Mouse (Mus musculus) liver, embryonic 12.5 days (tissue): ENCODE results near the gene Mthfsd. TPM values are rescaled to one million over a fixed set of nuclear protein-coding genes. Genes with fewer than 3 reads are reported as not detected.

Experiments
- ATAC-seq: fragments of 200-750 bp; cut with Nextera tagmentation; 2 replicates; pipeline ENCODE4 v1.8.0; 2017; ENCODE audit warnings: moderate number of reproducible peaks, mild to moderate bottlenecking, moderate library complexity
- H3K27ac ChIP-seq: fragments of 300-500 bp; sonication (generic); 2 replicates; pipeline ENCODE4 v1.5.1; 2016; ENCODE audit warnings: mild to moderate bottlenecking
- H3K27me3 ChIP-seq: fragments of 300-500 bp; sonication (generic); replicated peaks from 2 replicates; pipeline ENCODE4 v1.6.1; 2016; ENCODE audit warnings: mild to moderate bottlenecking, moderate library complexity
- H3K36me3 ChIP-seq: fragments of 300-500 bp; sonication (generic); 2 replicates; pipeline ENCODE4 v1.6.1; 2016; ENCODE audit warnings: mild to moderate bottlenecking, moderate library complexity
- H3K4me1 ChIP-seq: fragments of 300-500 bp; sonication (generic); 2 replicates; pipeline ENCODE4 v1.6.1; 2016
- H3K4me2 ChIP-seq: fragments of 300-500 bp; sonication (generic); 2 replicates; pipeline ENCODE4 v1.6.1; 2016; ENCODE audit warnings: mild to moderate bottlenecking, moderate library complexity
- H3K4me3 ChIP-seq: fragments of 300-500 bp; sonication (generic); 2 replicates; pipeline ENCODE4 v1.5.1; 2016; ENCODE audit warnings: mild to moderate bottlenecking, moderate library complexity
- H3K9ac ChIP-seq: fragments of 300-500 bp; sonication (generic); 2 replicates; pipeline ENCODE4 v1.6.1; 2016; ENCODE audit warnings: mild to moderate bottlenecking, moderate library complexity
- H3K9me3 ChIP-seq: fragments of 300-500 bp; sonication (generic); replicated peaks from 2 replicates; pipeline ENCODE4 v1.6.1; 2016; ENCODE audit warnings: mild to moderate bottlenecking, moderate library complexity
- WGBS: fragments of 180-500 bp; shearing (Covaris S2); methylation state at CpG from one replicate; pipeline ENCODE4 v1.1.7; 2016; ENCODE audit not compliant: insufficient replicate concordance; 5-methylcytosine and 5-hydroxymethylcytosine counted together
- polyA plus RNA-seq: library from polyadenylated mRNA; unstranded; fragments of >200 nt; fragmentation: Nextera tagmentation; extraction: Ambion mirVana; gene quantifications from 2 replicates; pipeline ENCODE4 v1.2.1, GENCODE M21; 2016

The Mthfsd gene
- polyA plus RNA-seq, 1 experiment from 2014 or later, result 32.4 TPM

DNA sequence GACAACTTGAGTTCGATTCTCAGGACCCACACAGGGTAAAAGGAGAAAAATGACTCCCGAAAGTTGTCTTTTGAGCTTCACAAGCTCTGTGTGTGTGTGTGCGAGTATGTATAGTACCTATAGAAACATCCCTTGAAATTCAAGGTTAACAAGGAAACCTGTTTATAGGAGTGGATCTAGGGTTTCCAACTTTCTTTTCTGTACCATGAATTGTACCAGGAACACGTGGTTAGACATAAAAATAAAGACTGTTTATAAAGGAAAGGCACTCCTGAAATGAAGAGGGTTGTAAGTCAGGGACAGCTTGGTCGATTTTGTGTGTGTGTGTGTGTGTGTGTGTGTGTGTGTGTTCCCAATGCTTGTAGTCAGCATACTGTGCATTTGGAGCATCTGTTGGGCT is 465 bp upstream of the Mthfsd start:
- ATAC-seq, result no peak
- H3K27ac ChIP-seq, result 0 out of 2 replicates have a peak overlapping the region, but pooled peaks have one; percentile 18
- H3K4me1 ChIP-seq, result peaks cover 23% of the 10 kb centered on the region
- H3K36me3 ChIP-seq, result peaks cover 26% of the 10 kb centered on the region
- H3K9ac ChIP-seq, result peak overlapping the region; percentile 82
- WGBS, result 13% methylated on average over 5 of the region's 5 CpGs
- no peaks in the 10 kb centered on the region for H3K9me3 ChIP-seq
- peaks cover 42% of the 10 kb centered on the region for H3K27me3 ChIP-seq
- H3K4me2 ChIP-seq, result peak overlapping the region; percentile 87
- peak overlapping the region; percentile 85 for H3K4me3 ChIP-seq

DNA sequence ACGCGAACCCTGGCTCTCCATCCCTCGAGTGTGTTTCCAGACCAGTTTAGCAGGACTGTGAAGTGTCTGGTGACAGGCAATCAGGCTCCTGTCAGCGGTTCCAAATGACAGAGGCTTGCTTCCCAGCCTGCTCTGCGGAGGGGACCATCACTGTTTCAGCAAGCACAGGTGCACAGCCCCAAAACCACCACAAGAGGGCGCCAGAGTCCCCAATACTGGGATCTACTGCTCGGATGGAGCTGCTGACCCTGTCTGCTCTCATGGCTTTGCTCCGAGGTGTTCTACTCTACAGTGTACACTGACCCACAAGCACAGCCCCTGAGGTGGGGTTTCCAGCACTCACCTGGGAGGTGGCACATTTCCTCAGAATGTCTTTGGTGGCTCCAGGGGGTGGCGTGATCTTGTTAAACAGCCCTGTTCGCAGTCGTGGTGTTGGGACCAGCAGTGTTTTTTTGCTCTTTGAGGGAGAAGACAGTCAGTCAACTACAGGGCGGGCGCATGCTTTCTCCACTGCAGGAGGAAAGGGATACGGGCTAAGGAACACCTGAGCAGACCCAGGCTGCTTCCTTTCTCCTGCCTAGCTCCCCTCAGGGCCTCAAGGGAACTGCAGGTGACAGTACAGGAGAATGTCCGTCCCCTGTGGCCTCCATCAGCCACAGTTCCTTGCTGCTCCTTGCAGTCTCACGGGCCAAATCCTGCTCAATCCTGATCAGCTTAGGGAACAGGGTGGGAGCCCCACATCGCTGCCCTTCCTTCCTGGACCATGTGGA is 4.0 kb downstream of the Mthfsd start:
- Histone ChIP-seq H3K9ac (no peak overlapping the region), H3K27me3 (no peaks in the 10 kb centered on the region), H3K4me1 (peaks cover 23% of the 10 kb centered on the region), H3K27ac (no peak overlapping the region), H3K4me2 (no peak overlapping the region), H3K36me3 (peaks cover 70% of the 10 kb centered on the region), H3K9me3 (no peaks in the 10 kb centered on the region), H3K4me3 (no peak overlapping the region)
- 48% methylated on average over 17 of the region's 17 CpGs for WGBS
- no peak for ATAC-seq

DNA sequence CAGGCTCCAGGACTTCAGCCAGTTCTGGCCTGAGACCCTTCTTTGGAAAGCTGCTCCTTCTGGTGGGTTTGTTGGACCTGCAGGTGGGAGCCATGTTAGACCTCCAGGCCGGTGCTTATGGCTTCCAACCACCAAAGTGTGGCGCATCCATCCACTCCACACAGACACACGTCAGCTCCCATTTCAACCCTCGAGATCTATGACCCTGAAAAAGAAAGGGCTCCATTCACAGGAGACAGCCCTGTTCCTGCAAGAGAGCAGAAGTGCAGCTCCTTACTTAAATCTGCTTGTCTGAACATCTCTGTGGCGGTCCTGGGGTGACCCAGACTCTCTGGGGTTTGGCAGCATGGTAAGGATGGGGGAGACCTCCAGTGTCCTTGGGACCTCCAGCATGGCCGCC is 14.7 kb downstream of the Mthfsd start:
- no peak for ATAC-seq
- 0 out of 2 replicates have a peak, but pooled peaks cover 3% of the 10 kb centered on the region for H3K4me1 ChIP-seq
- H3K27me3 ChIP-seq, result peaks cover 58% of the 10 kb centered on the region
- H3K9ac ChIP-seq, result no peak overlapping the region
- H3K4me2 ChIP-seq, result no peak overlapping the region
- H3K27ac ChIP-seq, result no peak overlapping the region
- WGBS, result 63% methylated on average over 6 of the region's 6 CpGs
- H3K4me3 ChIP-seq, result no peak overlapping the region
- H3K36me3 ChIP-seq, result peaks cover 17% of the 10 kb centered on the region
- no peaks in the 10 kb centered on the region for H3K9me3 ChIP-seq

DNA sequence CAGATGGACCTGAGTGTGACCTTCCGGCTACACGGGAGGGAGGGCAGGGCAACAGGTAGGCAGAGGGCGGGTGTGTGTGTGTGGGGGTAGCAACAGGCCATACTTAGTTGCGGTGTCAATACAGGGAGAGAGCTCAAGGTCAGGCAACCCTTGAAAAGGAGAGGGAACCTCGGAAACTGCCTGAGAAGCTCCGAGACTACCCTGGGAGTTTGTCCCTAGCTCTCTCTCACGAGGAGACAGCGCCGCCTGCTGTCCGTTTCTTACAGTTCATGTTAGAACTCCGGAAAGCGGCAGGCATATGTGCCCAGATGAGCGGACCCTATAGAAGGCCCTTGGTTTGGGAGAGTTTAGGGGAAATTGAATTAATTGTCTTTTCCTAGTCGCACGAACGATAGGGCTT is 15.6 kb downstream of the Mthfsd start:
- peaks cover 8% of the 10 kb centered on the region for H3K36me3 ChIP-seq
- peaks cover 67% of the 10 kb centered on the region for H3K27me3 ChIP-seq
- no peak overlapping the region for H3K27ac ChIP-seq
- 3% methylated on average over 16 of the region's 16 CpGs for WGBS
- H3K4me3 ChIP-seq, result no peak overlapping the region
- no peaks in the 10 kb centered on the region for H3K9me3 ChIP-seq
- H3K9ac ChIP-seq, result no peak overlapping the region
- H3K4me1 ChIP-seq, result 0 out of 2 replicates have a peak, but pooled peaks cover 3% of the 10 kb centered on the region
- peak; percentile 27; the same call in 1 of the 2 replicates for ATAC-seq
- H3K4me2 ChIP-seq, result no peak overlapping the region

DNA sequence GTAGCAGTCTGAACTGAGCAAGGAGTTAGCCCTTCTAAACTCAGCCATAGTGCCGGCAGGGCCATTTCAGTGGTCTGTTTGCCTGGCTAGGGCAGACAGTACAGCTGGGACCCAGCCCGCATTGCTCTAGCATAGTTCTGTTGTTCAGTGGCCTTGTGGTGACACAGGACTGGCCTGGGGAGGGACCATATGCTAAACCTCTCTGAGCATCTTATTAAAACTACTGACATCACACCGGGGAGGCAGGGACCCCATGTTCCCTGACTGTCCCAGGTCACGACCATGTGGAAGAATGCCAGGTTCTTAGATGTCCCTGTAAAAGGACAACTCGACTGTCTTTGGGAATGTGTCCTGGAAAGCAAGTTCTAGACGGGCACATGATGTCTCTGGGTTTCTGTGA is 16.1 kb downstream of the Mthfsd start:
- Histone ChIP-seq H3K4me2 (no peak overlapping the region), H3K4me1 (0 out of 2 replicates have a peak, but pooled peaks cover 3% of the 10 kb centered on the region), H3K27ac (no peak overlapping the region), H3K36me3 (peaks cover 3% of the 10 kb centered on the region), H3K9me3 (no peaks in the 10 kb centered on the region), H3K9ac (no peak overlapping the region), H3K4me3 (no peak overlapping the region), H3K27me3 (peaks cover 72% of the 10 kb centered on the region)
- ATAC-seq, result no peak
- WGBS, result 28% methylated on average over 6 of the region's 6 CpGs

DNA sequence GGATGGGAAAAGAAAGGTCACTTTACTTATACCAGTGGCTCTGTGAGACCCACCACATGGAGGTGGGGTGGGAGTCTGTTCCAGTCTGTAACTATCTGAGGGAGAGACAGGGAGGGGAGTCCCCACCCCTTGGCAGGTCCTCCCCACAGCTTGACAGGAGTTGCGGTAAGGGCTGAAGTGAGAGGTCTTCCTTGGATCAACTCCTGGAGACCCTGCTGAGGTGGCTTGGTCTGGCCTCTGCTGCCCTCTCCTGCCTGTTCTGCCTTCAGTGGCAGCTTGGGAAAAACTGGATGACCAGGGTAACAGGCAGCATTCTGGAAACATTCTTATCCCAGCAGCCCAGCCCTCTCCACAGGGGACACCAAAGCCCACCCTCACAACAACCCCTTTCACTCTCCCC is 17.5 kb downstream of the Mthfsd start:
- Histone ChIP-seq H3K27ac (no peak overlapping the region), H3K27me3 (peaks cover 86% of the 10 kb centered on the region), H3K9ac (no peak overlapping the region), H3K4me3 (no peak overlapping the region), H3K9me3 (no peaks in the 10 kb centered on the region), H3K4me2 (no peak overlapping the region), H3K4me1 (0 out of 2 replicates have a peak, but pooled peaks cover 3% of the 10 kb centered on the region), H3K36me3 (no peaks in the 10 kb centered on the region)
- ATAC-seq, result no peak
- WGBS, result 0% methylated on average over 1 of the region's 1 CpGs

DNA sequence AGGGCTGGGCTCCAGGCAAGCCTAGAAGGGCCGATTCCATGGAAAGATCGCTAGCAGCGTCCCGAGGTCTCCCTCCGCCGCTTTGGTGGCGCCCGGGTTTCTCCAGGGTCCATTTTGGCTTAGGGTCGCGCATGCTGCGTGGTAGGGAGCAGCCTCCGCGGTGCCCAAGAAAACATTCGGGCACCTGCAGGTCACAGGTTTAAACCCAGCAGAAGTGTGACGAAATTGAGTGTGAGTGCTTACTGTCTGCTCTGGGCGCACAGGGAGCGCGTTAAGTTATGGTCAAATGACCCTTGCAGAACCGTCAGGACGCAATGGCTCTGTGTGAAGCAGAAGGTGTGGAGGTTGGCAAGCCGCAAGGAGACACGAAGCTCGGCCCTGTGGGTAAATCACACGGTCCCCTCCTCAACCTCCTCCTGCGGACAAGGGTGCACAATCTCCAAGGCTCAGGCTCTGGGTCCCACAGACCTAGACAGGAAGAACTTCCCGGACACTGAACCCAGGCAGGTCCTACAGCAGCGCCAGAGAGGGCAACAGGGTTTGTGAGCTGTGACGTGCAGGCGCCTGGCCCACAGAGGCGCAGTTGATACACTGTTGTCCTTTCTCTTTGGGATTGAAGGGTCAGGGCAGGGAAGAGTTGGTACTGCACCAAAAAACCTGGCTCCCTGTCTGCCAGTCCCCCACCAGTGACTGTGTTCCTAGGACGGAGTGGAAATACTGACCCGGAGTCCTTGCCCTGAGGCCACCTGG is 18.4 kb downstream of the Mthfsd start:
- no peak for ATAC-seq
- peak overlapping the region; percentile 9; the same call in 1 of the 2 replicates for H3K4me3 ChIP-seq
- no peak overlapping the region for H3K9ac ChIP-seq
- H3K27ac ChIP-seq, result no peak overlapping the region
- 13% methylated on average over 32 of the region's 32 CpGs for WGBS
- H3K27me3 ChIP-seq, result peaks cover 95% of the 10 kb centered on the region
- H3K9me3 ChIP-seq, result no peaks in the 10 kb centered on the region
- 0 out of 2 replicates have a peak, but pooled peaks cover 3% of the 10 kb centered on the region for H3K4me1 ChIP-seq
- 0 out of 2 replicates have a peak overlapping the region, but pooled peaks have one; percentile 36 for H3K4me2 ChIP-seq
- no peaks in the 10 kb centered on the region for H3K36me3 ChIP-seq

DNA sequence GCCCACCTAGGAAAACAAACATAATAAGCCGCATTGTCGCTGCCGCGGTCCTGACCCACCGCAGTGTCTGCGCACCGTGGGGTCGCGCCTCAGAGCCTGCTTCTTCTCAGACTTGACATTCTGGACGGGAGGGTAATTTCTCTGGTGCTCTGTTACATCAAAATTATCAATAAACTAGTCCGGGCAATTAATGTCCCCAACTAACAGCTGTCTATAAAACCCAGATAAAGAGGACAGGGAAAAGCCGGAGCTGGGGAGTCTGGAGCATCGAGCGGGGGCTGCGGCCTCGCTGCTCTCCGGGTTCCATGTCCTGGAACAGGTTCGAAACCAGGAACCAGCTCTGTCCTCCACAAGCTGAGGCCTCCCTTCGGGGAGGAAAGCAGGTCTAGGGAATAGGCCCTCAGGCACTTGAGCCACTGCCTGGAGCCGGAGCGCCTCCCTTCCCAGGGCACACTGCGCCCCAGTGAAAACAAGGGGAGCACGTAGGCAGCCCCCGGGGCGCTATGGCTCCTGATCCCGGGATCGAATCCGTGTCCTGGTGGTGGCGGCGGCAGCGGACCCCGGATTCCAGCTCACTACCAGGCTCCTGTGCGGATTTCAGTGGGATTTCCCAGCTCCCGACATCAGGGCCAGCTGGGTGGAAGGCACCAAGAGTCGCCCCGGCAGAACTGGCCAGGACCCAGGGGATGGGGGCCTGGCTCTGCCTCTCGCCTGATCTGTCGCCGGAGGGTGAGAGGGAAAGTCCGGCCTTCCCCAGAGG is 19.1 kb downstream of the Mthfsd start:
- H3K9me3 ChIP-seq, result no peaks in the 10 kb centered on the region
- no peak for ATAC-seq
- H3K27me3 ChIP-seq, result peaks cover 99% of the 10 kb centered on the region
- H3K4me3 ChIP-seq, result peak overlapping the region; percentile 9; the same call in 1 of the 2 replicates
- H3K9ac ChIP-seq, result no peak overlapping the region; the same call in 1 of the 2 replicates
- no peak overlapping the region for H3K27ac ChIP-seq
- H3K4me1 ChIP-seq, result 0 out of 2 replicates have a peak, but pooled peaks cover 3% of the 10 kb centered on the region
- H3K4me2 ChIP-seq, result peak overlapping the region; percentile 36; the same call in 1 of the 2 replicates
- 15% methylated on average over 40 of the region's 40 CpGs for WGBS
- no peaks in the 10 kb centered on the region for H3K36me3 ChIP-seq

DNA sequence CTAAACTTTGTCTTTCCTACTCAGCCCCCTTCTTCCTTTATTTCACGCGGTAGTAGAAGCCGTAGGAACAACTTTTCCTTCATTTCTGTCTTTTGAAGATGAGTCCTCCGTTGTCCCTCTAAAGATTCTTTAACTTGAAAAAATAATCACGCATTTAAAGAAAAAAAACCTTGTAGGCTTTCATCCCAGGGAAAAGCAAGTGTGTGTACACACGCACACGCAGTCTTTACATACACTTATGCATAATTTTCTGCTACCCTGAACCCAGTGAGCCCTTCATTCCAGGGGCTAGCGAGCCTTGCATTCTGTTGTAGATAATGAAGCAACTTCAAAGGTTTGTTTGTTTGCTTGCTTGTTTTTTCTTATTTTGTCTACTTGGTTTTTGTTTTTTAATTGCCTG is 19.9 kb downstream of the Mthfsd start:
- no peak for ATAC-seq
- H3K36me3 ChIP-seq, result no peaks in the 10 kb centered on the region
- peaks cover 99% of the 10 kb centered on the region for H3K27me3 ChIP-seq
- 20% methylated on average over 8 of the region's 8 CpGs for WGBS
- H3K9ac ChIP-seq, result no peak overlapping the region
- H3K4me2 ChIP-seq, result peak overlapping the region; percentile 36; the same call in 1 of the 2 replicates
- 0 out of 2 replicates have a peak, but pooled peaks cover 3% of the 10 kb centered on the region for H3K4me1 ChIP-seq
- H3K27ac ChIP-seq, result no peak overlapping the region
- no peak overlapping the region; the same call in 1 of the 2 replicates for H3K4me3 ChIP-seq
- H3K9me3 ChIP-seq, result no peaks in the 10 kb centered on the region

DNA sequence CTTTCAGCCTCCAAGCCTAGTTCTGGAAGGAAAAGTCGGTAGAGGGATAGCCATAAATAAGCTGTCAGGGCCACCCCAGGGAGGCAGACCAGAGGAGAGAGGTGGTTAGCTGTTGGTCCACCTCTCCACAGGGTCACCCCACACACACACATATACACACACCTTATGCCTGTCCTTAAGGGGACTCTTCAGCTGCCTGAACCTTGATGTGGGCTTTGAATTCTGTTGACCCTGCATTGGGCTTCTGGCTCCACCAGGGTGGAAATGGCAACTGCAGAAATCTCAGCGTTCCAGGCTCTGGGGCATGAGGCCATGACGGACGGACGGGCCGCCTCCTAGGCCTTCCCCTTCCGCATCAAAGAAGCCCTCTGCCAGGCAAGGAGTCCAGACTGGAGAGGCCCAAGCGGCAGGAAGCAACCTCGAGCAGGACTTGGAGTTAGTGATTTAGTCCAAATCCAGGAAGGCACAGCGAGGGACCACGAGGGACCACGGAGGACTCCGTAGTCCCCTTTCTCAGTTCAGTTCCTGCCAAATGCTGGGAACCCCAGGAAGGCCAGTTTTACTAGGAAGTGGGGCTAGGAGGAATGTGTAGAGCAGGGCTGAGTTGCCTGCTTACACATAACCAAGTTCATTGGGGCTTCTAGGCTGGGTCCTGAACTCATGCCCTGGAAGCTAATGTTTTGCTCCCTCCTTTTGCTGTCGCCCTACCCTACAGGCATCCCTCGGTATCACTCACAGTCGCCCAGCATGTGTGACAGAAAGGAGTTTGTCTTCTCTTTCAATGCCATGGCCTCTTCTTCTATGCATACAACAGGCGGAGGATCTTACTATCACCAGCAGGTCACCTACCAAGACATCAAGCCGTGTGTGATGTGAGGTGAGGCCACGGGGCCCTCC is 21.9 kb downstream of the Mthfsd start:
- Histone ChIP-seq H3K4me2 (peak overlapping the region; percentile 28), H3K4me1 (no peaks in the 10 kb centered on the region), H3K9me3 (no peaks in the 10 kb centered on the region), H3K36me3 (no peaks in the 10 kb centered on the region), H3K27me3 (peaks cover 100% of the 10 kb centered on the region), H3K27ac (no peak overlapping the region), H3K9ac (peak overlapping the region; percentile 62), H3K4me3 (peak overlapping the region; percentile 43)
- ATAC-seq, result no peak
- WGBS, result 16% methylated on average over 19 of the region's 19 CpGs

DNA sequence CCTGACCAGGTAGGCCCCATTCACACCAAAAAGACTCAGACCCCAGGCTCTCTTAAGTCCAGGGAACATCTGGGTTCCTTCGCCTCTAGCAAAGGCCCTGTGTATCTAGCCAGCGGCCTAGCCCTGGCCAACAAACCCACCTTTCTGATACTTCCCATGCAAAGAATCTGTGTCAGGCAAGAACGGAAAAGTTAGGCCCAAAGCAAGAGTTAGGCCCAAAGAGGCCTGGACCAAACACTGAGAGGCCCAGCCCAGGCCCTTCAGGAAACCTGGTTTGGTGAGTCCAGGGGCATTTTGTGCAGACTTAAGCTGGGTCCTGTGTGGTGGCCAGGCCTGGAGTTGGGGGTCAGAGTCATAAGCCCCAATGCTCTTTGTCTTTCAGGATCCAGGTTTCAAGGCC is 22.6 kb downstream of the Mthfsd start:
- Histone ChIP-seq H3K27ac (no peak overlapping the region), H3K4me3 (peak overlapping the region; percentile 43), H3K9me3 (no peaks in the 10 kb centered on the region), H3K4me2 (peak overlapping the region; percentile 28), H3K36me3 (no peaks in the 10 kb centered on the region), H3K4me1 (no peaks in the 10 kb centered on the region), H3K9ac (peak overlapping the region; percentile 62), H3K27me3 (peaks cover 100% of the 10 kb centered on the region)
- ATAC-seq, result no peak
- 44% methylated on average over 3 of the region's 3 CpGs for WGBS
